Mouse (Mus musculus) embryonic facial prominence, embryonic 11.5 days (tissue): Measurements from ENCODE around the gene Olfr467. TPM values are rescaled to one million over a fixed set of nuclear protein-coding genes. Genes with fewer than 3 reads are reported as not detected.

Experiments used
- ATAC-seq: fragments of 200-750 bp; cut with Nextera tagmentation; replicated peaks from 2 replicates; pipeline ENCODE4 v1.8.0; 2017; ENCODE audit warnings: low read depth; ENCODE audit not compliant: insufficient number of reproducible peaks, low FRiP score, low TSS enrichment
- DNase-seq: peaks from one replicate; pipeline ENCODE4 v3.0.0-alpha.2; 2015; ENCODE audit warnings: low spot score
- H3K27ac ChIP-seq: fragments of 300-500 bp; sonication (generic); replicated peaks from 2 replicates; pipeline ENCODE4 v1.5.1; 2014; ENCODE audit warnings: mild to moderate bottlenecking, low read depth, low read length, control low read depth
- H3K27me3 ChIP-seq: fragments of 300-500 bp; sonication (generic); 2 replicates; pipeline ENCODE4 v1.6.1; 2014; ENCODE audit warnings: mild to moderate bottlenecking, low read length, moderate library complexity, mixed read lengths; ENCODE audit not compliant: control insufficient read depth, insufficient read depth
- H3K36me3 ChIP-seq: fragments of 300-500 bp; sonication (generic); replicated peaks from 2 replicates; pipeline ENCODE4 v1.6.1; 2014; ENCODE audit warnings: low read depth, mild to moderate bottlenecking, low read length, moderate library complexity, mixed read lengths; ENCODE audit not compliant: control insufficient read depth, insufficient read depth
- H3K4me1 ChIP-seq: fragments of 300-500 bp; sonication (generic); 2 replicates; pipeline ENCODE4 v1.6.1; 2014; ENCODE audit warnings: low read length, mixed read lengths; ENCODE audit not compliant: control insufficient read depth, insufficient read depth
- H3K4me2 ChIP-seq: fragments of 300-500 bp; sonication (generic); 2 replicates; pipeline ENCODE4 v1.6.1; 2014; ENCODE audit warnings: low read depth, mild to moderate bottlenecking, control low read depth, low read length, moderate library complexity
- H3K4me3 ChIP-seq: fragments of 300-500 bp; sonication (generic); 2 replicates; pipeline ENCODE4 v1.5.1; 2014; ENCODE audit warnings: low read depth, low read length, control low read depth
- H3K9ac ChIP-seq: fragments of 300-500 bp; sonication (generic); replicated peaks from 2 replicates; pipeline ENCODE4 v1.6.1; 2014; ENCODE audit warnings: mild to moderate bottlenecking, control low read depth, low read length
- H3K9me3 ChIP-seq: fragments of 300-500 bp; sonication (generic); replicated peaks from 2 replicates; pipeline ENCODE4 v1.6.1; 2016; ENCODE audit warnings: mild to moderate bottlenecking, low read length, inconsistent platforms, mixed read lengths; ENCODE audit not compliant: control insufficient read depth
- WGBS: fragments of 180-500 bp; shearing (Covaris S2); extraction: QIAGEN DNeasy Blood & Tissue Kit; methylation state at CpG from one replicate; pipeline ENCODE4 v1.1.7; 2014; 5-methylcytosine and 5-hydroxymethylcytosine counted together
- polyA plus RNA-seq: library from polyadenylated mRNA; unstranded; fragments of >200 nt; fragmentation: Nextera tagmentation; extraction: Ambion mirVana; gene quantifications from 2 replicates; pipeline ENCODE4 v1.2.1, GENCODE M21; 2014

The Olfr467 gene
- polyA plus RNA-seq = not detected in 2 replicates

DNA sequence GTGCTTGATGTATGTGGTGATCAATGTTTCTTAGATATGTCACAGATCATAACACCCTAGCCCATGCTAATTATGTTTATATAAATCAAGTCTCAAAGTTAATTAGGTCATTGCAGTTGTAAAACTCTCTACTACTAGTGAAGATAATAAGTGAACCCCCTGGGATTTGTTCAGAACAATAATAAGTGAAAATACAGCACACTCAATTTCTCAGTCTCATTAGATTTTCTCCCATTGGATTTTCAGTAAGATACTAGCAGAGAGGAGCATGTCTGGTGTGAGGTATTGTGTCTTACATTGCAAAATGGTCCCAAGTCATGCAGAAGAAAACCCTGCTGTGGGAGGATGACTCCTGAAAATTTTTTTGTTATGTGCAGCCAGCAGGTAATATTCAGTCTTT is at the start of gene Olfr467:
Gene Olfr467, plus strand, starts transcription at position 301 of the 400 bp plus-strand sequence.
- Histone ChIP-seq H3K4me3 (no peak within 1 kb of the TSS), H3K27me3 (no peaks in the 10 kb centered on the region), H3K9me3 (no peaks in the 10 kb centered on the region), H3K36me3 (no peaks in the 10 kb centered on the region), H3K27ac (no peak within 1 kb of the TSS), H3K4me2 (no peak within 1 kb of the TSS), H3K4me1 (no peaks in the 10 kb centered on the region), H3K9ac (no peak within 1 kb of the TSS)
- DNase-seq = no peak
- ATAC-seq = no peak

DNA sequence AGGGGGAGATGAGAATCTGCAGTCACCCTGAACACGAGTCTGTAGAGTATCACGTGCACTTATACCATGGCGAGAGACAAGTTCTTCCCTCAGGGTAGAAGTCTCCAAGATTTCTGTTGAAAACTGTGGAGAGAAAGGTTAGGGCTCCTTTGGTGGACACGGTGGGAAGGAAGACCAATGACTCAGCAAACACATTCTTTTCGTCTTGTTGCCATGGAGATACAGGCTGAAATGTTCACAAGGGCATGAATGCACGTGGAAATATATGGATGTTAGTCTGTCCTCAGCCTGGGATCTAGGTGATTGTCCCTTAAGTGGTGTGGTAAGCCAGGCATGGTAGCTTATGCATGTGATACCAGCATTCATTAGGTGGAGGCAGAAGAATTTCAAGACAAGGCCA is 41.3 kb upstream of the Olfr467 start:
- ATAC-seq = no peak
- WGBS = 68% methylated on average over 6 of the region's 6 CpGs
- no peak overlapping the region for H3K4me3 ChIP-seq
- H3K9me3 ChIP-seq = no peaks in the 10 kb centered on the region
- H3K4me2 ChIP-seq = no peak overlapping the region
- H3K9ac ChIP-seq = no peak overlapping the region
- DNase-seq = no peak
- H3K36me3 ChIP-seq = no peaks in the 10 kb centered on the region
- H3K4me1 ChIP-seq = no peaks in the 10 kb centered on the region
- H3K27ac ChIP-seq = no peak overlapping the region
- no peaks in the 10 kb centered on the region for H3K27me3 ChIP-seq

DNA sequence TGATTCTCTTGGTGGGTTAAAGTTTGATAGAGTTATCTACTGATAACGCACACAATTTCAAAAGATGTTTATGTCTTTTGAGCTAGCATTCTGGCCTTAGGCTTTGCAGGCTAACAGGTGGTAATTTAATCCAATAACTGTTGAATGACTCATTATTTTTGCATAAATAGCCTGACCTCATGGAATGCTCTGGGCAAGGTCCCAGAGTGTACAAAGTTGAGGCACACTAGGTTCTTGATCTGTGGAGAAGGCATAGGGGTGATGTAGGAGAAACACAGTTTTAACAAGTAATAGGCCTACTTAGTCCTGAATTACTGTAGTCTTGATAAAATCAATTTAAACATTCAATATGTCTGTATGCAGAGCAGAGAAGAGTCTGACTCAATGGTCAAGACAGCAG is 33.8 kb upstream of the Olfr467 start:
- 83% methylated on average over 1 of the region's 1 CpGs for WGBS
- no peaks in the 10 kb centered on the region for H3K27me3 ChIP-seq
- no peak overlapping the region for H3K27ac ChIP-seq
- no peaks in the 10 kb centered on the region for H3K9me3 ChIP-seq
- H3K4me2 ChIP-seq = no peak overlapping the region
- no peak overlapping the region for H3K4me3 ChIP-seq
- DNase-seq (no peak), ATAC-seq (no peak)
- no peak overlapping the region for H3K9ac ChIP-seq
- no peaks in the 10 kb centered on the region for H3K4me1 ChIP-seq
- no peaks in the 10 kb centered on the region for H3K36me3 ChIP-seq

DNA sequence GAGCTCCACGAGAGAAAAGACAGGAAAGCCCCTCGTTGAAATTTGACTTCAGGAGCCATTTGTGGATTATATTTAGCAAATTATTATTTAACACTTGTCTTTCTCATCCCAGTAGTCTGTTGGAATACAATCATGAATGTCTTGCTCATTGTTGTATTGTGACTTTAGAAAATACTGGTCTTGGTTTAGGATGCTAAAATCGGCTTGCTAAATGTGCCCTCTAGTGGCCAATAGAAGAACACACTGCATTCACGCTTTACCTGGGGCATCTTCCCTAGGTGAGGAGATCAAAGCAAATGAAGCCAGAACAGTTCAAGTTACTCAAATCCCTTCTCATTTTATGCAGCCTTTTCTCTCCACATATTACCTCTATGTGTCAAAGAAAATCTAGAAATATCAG is 32.5 kb upstream of the Olfr467 start:
- Histone ChIP-seq H3K9me3 (no peaks in the 10 kb centered on the region), H3K4me3 (no peak overlapping the region), H3K27me3 (no peaks in the 10 kb centered on the region), H3K4me1 (no peaks in the 10 kb centered on the region), H3K9ac (no peak overlapping the region), H3K27ac (no peak overlapping the region), H3K36me3 (no peaks in the 10 kb centered on the region), H3K4me2 (no peak overlapping the region)
- no peak for ATAC-seq
- WGBS = 49% methylated on average over 4 of the region's 4 CpGs
- peak; percentile 48 for DNase-seq

DNA sequence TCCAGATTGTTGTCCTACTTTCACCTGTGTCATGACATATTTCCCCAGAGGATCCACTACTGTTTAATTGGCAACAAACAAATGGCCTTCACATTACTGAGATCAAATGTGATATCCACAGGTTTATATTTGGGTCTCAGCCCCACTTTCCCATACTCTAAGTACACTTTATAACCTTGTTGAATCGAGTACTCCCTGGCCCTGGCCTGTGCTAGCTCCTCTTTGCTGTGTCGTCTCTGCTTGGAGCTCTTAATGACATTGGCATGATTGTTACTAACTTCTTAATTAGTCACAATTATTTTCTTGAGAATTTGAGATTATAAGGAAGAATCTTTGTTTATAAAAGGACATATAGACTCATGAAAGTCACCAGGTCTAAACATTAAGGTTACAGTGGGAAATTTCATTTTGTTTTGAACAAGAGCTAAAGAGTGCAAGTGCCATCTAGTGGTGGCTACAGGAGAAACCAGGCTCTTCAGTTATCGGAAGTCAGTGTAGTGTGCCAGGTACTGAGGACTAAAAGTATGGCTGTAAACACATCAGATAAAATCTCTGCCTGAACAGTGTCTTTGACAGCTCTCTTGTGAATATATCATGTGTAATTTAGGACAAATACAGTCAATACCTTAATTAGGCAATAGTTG is 24.0 kb upstream of the Olfr467 start:
- no peak overlapping the region for H3K27ac ChIP-seq
- 60% methylated on average over 3 of the region's 3 CpGs for whole genome bisulfite sequencing
- H3K9me3 ChIP-seq = no peaks in the 10 kb centered on the region
- 0 out of 2 replicates have a peak, but pooled peaks have one; percentile 29 for ATAC-seq
- no peak overlapping the region for H3K4me3 ChIP-seq
- H3K36me3 ChIP-seq = no peaks in the 10 kb centered on the region
- peak; percentile 68 for DNase-seq
- H3K27me3 ChIP-seq = no peaks in the 10 kb centered on the region
- H3K4me2 ChIP-seq = no peak overlapping the region
- no peak overlapping the region for H3K9ac ChIP-seq
- no peaks in the 10 kb centered on the region for H3K4me1 ChIP-seq

DNA sequence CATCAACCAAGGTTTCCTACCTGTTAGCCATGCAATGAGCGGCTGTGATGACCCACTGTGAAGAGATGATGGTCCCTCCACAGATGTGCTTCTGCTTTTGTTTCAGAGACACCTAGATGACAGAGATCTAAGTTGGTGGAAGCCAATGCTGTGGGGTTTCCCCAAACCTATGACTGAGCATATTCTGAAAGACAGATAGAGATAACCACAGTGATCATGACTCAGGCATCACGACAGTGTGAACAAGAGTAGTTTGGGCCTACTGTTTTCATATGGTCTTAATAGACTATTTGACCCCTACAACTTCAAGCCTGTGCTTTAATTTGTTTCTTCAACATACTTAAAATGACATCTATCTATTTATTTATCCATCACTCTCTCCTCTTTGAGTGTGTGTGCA is 15.6 kb upstream of the Olfr467 start:
- ATAC-seq (no peak), DNase-seq (no peak)
- Histone ChIP-seq H3K9ac (no peak overlapping the region), H3K27me3 (no peaks in the 10 kb centered on the region), H3K9me3 (no peaks in the 10 kb centered on the region), H3K4me3 (no peak overlapping the region), H3K36me3 (no peaks in the 10 kb centered on the region), H3K27ac (no peak overlapping the region), H3K4me2 (no peak overlapping the region), H3K4me1 (no peaks in the 10 kb centered on the region)
- WGBS = 72% methylated on average over 2 of the region's 2 CpGs

DNA sequence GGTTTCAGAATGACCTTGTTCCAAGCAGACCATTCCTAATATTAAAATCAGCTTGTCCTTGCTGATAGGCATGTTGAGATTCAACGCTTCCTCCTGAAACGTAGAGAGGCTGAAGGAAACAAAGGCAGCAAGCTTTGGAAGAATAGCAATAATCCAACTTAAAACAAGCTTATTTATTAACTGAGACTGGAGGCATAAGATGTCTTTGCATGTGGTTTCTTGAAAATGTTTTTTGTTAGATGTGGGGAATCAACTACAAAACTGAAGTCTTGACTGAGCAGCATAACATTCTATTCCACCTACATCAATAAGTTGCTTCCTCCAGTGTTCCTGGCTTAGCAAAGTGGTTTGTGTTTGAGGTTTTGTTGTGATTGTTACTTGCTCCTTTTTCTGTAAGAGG is 11.0 kb upstream of the Olfr467 start, which contains the start of gene Ovch2:
Gene Ovch2, minus strand, starts transcription at position 101 of the 400 bp plus-strand sequence.
- Histone ChIP-seq H3K36me3 (no peaks in the 10 kb centered on the region), H3K9ac (no peak within 1 kb of the TSS), H3K4me2 (no peak within 1 kb of the TSS), H3K9me3 (no peaks in the 10 kb centered on the region), H3K27me3 (no peaks in the 10 kb centered on the region), H3K4me3 (no peak within 1 kb of the TSS), H3K4me1 (no peaks in the 10 kb centered on the region), H3K27ac (no peak within 1 kb of the TSS)
- WGBS = 91% methylated on average over 2 of the region's 2 CpGs
- ATAC-seq (no peak), DNase-seq (no peak)

DNA sequence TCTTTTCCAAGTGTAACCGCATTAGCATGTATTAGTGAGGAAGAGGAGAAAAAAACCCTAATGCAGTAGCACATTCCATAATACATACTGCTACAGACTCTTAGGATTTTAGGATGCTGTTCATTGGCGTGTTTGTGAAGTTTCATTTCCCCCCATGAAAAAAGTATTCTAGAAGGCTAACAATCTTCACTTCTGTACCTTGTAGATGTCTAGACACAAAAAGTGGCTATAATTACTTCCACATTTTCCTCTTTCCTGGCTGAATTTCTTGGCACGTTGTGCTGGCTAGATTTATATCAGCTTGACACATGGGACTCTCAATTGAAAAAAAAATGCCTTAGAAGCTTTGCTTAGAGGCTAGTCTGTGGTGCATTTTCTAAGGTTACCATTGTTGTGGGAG is 9.9 kb upstream of the Olfr467 start:
- H3K4me1 ChIP-seq = no peaks in the 10 kb centered on the region

More for the DNA sequence above, 9.9 kb upstream of the Olfr467 start:
- Histone ChIP-seq H3K9ac (no peak overlapping the region), H3K27me3 (no peaks in the 10 kb centered on the region), H3K4me3 (no peak overlapping the region), H3K27ac (no peak overlapping the region), H3K36me3 (no peaks in the 10 kb centered on the region), H3K4me2 (no peak overlapping the region), H3K9me3 (no peaks in the 10 kb centered on the region)
- 44% methylated on average over 3 of the region's 3 CpGs for WGBS
- DNase-seq (peak; percentile 59), ATAC-seq (no peak; the same call in 1 of the 2 replicates)
